Mouse (Mus musculus): ENCODE measurements at regions not wholly inside any gene's neighbourhood (a gene's known extent, or its start where the extent isn't known, plus 50 kb on each side); places are given as distances from the start of the nearest gene placed in this dataset.

- no peak for DNase-seq
Observed at GRCm38 (mm10) chr3:34593279-34593678, 56.9 kb upstream of the Sox2 start.

DNA sequence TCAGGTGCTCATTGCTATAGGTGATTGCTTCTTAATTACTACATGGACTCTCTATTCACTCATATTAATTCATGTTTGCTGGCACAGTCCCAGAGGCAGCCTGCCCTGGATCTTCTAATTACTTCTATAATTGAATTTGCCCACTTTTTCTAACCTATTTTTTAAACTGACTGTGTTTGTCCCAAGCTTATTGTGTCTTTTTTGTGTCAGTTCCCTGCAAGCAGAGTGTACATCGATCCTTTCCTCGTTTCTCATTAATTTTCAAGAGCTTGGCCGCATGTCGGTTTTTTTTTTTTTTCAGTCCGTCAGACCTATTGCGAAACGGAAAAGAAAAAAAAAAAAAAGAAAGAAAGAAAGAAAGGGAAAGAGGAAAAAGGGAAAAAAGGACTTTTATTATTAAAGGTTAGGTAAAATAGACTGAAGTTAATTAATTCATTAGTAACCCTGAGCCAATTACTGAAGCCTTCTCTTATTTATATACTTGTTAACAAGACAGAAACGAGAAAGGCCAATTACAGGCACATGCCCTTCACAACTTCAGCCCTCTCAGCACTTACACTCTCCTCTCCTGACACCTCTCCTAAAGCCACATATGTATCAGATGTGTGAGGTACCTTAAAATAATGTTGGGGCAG, 72.2 kb upstream of the Sox2 start:
- DNase-seq: no peak

DNA sequence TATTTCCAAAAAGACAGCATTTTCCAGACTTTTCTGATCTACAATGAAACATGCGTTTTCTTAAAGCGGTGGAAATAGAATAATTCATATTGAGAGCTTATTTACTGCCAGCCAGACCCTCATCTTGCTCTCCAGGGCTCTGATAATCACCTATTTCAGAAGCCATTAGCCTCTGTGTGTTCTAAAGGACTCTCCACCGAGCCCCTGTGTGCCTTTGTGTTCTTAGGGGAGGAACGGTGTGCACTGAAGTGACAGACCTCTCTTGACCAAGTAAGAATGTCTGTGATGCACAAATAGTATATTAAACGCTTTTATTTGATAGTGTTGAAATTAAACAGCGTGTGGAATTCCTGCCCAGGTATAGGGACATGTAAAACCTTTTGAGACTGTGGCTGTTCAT, 73.1 kb upstream of the Sox2 start:
- DNase-seq: no peak

- DNase-seq: peak; percentile 80
Observed at GRCm38 (mm10) chr3:34576159-34576558, 74.0 kb upstream of the Sox2 start.

- DNase-seq: peak; percentile 71
Observed at GRCm38 (mm10) chr3:34574711-34575350, 75.4 kb upstream of the Sox2 start.

DNA sequence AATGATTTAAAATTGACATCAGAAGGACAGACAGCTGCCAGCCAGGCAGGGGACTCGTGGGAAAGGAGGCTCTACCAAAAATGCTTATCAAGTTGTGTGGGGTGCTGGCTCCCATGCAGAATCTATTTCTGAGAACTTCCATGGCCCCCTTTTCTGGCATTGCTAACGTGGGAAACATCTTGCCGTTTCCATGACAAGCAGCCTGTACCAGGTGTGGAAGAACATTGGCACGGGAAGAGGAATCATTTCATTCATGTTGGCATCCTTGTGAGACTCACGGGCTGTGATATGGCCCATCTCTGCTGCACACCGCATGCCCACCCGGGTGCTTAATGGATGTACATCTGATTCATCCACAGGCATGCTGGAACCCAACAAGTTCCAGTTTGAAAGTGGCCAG, 76.9 kb upstream of the Sox2 start:
- DNase-seq: peak; percentile 62

- peak; percentile 53 for DNase-seq
Observed at GRCm38 (mm10) chr3:34572081-34572480, 78.1 kb upstream of the Sox2 start.

GRCm38 (mm10) chr3:34571630-34572029, 78.6 kb upstream of the Sox2 start:
- DNase-seq: no peak

DNA sequence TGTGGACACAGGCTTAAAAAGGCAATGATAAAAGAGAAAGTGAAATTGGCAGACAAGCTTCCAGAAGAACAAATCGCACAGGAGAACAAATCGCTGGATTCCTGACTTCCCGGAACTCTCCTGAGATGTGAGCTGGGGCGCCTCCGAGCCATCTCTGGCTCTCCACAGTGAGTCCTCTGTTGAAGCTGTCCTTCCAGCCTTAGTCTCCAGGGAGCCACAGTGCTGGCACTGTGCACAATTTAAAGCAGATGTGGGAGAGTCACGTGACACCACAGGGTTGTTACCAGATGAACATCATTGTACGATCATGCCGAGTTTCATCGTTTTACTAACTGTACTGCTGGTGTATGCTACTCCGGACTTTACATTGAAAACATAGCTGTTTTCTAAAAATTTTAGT, 80.2 kb upstream of the Sox2 start:
- DNase-seq: peak; percentile 97

DNA sequence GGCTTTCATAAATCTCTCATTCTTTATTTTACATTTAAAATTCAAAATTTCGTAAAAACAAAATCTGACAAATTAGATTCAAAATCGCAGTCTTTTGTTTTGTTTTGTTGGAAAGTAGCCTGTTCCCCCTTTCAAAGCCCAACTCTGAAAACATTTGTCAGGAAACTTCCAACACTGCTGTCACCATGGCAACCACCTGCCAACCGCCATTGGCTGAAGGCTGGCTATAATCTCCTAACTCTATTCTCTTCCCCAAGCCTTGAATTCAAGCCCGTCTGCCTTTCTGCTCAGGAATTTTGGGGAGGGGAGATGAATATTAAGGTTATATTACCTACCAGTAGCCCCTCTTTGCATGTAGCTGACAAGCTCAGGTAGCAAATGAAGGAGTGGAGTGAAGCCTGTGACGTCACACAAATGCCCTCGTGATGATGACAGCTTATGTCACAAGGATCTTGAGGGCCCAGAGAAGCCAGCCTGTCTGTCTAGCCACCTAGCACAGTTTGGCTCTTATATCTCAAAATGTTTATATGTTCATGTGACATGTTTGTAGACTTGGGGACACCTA, 82.0 kb upstream of the Sox2 start:
- peak; percentile 74 for DNase-seq

- peak; percentile 59 for DNase-seq
Observed at GRCm38 (mm10) chr3:34565386-34565785, 84.8 kb upstream of the Sox2 start.

DNA sequence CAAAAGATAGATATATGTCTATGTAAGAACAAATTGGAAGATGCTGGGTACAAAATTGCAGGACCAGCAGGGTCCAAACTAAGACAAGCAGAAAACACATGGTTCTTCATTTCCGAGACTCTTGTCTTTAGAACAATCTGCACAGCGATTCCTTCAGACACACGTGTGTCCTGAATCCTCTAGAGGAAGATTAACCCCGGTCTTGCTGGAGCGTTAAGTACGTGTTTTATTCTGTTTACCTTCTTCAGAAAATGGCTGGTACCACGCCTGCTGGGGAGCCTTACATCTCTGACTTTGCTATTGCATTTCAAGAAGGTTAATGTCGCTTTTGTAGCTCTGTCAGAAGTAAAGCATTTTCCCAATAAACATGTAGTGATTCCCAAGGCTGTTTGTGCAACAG, 87.3 kb upstream of the Sox2 start:
- DNase-seq: peak; percentile 21

DNA sequence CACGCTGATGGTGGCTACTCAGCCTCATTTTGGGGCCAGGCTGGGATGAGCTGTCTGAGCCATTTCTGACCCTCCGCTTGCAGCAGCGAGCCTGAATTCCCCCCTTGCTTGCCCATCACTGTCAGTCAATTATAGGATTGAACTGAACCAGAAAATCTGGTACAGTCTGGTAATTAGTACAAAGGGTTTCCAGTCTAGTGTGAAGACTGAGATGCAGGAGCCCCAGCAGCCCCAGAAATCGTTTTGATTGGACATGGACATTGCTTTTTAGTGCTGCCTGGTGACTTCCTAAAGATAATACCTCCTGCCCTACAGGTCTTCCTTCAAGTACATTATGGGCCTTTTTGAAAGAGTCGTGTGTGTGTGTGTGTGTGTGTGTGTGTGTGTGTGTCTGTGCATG, 88.5 kb upstream of the Sox2 start:
- DNase-seq: no peak

- peak; percentile 71 for DNase-seq
Observed at GRCm38 (mm10) chr3:34559841-34560703, 90.1 kb upstream of the Sox2 start.

GRCm38 (mm10) chr3:34558821-34559520, 91.2 kb upstream of the Sox2 start:
- peak; percentile 51 for DNase-seq

- peak; percentile 55 for DNase-seq
Observed at GRCm38 (mm10) chr3:34552542-34553208, 97.5 kb upstream of the Sox2 start.

GRCm38 (mm10) chr3:34551069-34551468, 99.1 kb upstream of the Sox2 start:
- peak; percentile 19 for DNase-seq

DNA sequence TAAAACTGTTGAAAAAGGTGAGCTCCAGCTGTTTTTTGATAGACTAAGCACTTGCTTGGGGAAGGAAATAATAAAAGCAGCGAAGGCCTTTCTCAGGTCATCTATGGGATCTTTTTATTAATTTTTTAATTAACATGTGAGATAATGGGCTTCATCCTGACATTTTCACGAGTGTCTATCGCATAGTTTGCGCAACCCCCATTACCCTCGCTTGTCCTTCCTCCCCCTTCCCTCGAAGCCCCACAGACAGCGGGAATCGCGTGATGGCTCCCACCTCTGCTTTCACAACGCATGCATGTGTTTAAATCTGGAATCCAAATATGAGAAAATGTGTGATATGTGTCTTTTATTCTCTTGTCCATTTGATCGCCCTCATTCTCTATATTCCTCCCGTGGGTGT, 100.0 kb upstream of the Sox2 start:
- no peak for DNase-seq

- DNase-seq: peak; percentile 78
Observed at GRCm38 (mm10) chr3:34532451-34532850, 117.8 kb upstream of the Sox2 start.

DNA sequence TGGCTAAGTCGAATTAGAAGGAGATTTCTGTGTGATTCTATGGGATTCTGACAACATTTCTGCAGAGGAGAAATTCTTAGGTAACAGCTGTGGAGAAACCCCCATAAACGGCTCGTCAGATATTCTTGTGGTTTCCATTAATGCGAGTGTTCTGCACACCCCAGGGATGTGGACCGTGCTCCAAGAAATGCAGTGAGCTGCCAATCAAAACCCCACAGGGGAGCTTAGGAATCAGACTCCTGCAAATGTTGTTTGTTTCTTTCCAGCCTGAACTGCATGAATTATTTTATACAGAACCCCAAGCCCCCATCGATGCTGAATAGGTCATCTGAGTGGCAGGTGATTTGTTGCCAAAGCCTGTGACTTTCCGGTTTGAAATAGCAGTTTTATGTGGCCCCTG, 118.4 kb upstream of the Sox2 start:
- DNase-seq: peak; percentile 39

DNA sequence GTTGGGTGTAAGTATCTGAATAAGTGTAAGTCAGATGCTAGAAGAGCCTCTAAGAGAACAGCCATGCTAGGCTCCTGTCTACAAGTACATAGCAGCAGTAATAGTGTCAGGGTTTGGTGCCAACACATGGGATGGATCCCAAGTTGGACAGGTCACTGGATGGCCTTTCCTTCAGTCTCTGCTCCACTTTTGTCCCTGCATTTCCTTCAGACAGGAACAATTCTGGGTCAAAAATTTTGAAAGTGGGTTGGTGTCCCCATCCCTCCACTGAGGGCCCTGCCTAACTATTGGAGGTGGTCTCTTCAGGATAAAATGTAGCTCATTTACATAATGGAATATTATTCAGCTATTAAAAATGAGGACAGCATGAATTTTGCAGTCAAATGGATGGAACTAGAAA, 122.7 kb upstream of the Sox2 start:
- DNase-seq: peak; percentile 79

- DNase-seq: peak; percentile 48
Observed at GRCm38 (mm10) chr3:34525730-34526129, 124.5 kb upstream of the Sox2 start.
